Mouse (Mus musculus) heart, adult 18-20 months (tissue): ENCODE measurements around the gene Hoxa5. TPM values are rescaled to one million over a fixed set of nuclear protein-coding genes. Genes with fewer than 3 reads are reported as not detected.

Experiments used
- DNase-seq, 2 experiments: peaks; one replicate each; pipeline ENCODE4 v3.0.0; 2021 to 2022; ENCODE audit warnings: mixed read lengths in 1 of 2
- total RNA-seq, 2 experiments: library from RNA; stranded (reverse); gene quantifications; 2 replicates each; pipeline ENCODE4 v1.2.3; 2021

Gene Hoxa5
- total RNA-seq, 2 experiments from 2014 or later: 0.40 to 0.59 TPM

DNA sequence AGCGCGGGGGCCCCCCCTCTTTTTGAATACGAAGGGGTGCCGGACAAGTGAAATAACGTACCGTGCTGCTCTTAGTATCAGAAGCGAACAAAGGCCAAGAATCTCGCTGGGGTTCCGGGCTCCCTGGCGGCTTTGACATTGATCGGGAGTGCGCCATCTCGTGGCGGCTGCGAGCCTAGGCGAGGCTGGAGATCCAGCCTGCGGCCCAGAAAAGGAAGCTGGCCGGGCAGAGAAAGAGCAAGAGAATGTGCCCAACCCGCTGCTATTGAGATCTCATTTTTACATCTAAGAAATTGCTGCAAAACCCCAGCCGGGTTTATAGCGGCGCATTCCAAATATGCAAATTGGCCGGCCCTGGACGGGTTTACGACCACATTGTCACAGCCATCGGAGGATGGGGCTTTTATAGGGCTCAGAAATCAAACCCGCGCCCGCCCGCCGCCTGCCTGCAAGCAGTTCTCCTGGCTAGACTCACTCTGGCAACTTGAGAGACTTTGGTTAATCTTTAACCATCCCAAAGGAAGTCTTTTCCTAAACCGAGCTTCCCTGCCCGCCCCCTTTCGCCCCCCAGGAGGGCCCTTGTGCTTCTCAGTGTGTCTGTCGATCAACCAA is 36.1 kb upstream of the Hoxa5 start, which contains the start of gene Hoxa10:
Gene Hoxa10, minus strand, starts transcription at position 466 of the 612 bp plus-strand sequence.
- peak; percentile 73 to 79 for DNase-seq

DNA sequence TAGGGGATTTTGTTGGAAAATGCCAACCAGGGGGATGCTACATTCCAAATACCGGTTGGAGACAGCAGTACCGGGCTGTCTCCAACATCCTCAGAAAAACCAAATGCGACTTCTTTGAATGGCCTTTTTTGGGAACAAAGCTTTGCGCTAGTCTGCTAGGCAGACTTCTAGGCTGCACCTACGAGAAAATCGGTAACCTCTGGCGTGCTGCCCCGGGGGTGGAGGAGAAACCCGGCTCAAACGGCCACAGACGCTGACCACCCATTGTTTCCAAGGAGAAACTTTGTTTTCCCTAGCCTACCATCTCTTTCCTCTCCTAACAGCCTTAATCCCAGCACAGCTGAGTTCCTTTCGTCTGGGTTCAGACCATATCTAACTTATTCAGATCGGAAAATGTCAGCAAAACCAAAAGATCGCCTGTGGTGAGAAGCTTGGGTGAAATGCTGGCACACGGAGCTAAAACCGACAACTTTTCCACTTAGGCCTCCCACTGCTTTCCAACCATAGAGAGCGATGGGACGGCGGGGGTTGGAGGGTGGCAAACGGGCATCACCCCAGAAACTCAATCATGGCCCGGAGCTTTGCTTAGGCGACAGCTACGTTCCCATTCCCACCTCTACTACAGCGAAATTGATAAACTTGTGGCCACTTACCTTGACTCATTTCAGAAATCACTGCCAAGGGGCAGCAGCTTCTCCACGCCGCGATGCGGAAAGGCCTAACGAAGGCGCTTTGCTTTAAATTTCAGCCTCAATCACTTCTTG is 35.4 kb upstream of the Hoxa5 start:
- no peak for DNase-seq

DNA sequence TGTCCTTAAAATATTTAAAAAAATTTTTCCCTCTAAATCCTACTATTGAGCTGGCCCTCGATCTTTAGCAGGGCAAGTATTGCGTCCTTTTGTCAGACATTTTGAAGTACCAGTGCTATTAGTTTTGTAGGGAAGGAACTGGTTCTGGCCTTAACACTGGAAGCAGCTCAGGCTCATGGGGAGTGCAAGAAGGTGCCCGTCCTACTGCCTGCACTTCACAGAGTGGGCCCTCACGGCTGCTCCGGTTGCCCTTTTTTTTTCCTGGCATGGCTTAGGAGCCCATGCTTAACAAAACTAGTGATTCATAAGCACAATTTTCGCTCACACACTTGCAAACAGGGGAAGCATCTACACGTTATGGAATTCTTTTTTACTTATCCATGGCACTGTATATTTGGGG is 34.6 kb upstream of the Hoxa5 start:
- no peak for DNase-seq

GRCm38 (mm10) chr6:52238155-52238545 is 33.8 kb upstream of the Hoxa5 start:
- DNase-seq: no peak

- DNase-seq: no peak
Observed at GRCm38 (mm10) chr6:52237346-52238154, 33.2 kb upstream of the Hoxa5 start.

DNA sequence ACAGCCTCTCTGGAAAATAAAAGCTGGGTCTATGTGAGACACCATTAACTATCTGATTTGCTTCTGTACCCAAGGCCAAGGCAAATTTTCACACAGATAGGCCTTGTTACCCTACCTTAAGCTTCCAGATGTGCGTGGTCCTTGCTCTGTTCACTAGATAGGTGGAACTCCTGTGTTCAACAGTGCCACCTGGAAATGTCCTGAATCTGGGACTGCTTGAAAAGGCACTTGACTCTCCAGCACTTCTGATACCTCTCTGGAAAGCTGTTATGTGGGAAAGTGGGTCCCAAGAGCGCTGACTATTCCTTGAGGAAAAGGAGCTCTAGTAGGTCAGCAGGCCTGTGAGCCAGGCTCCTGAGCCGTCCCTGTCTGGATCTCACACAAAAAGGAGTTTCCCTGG is 32.4 kb upstream of the Hoxa5 start:
- no peak for DNase-seq

- DNase-seq: no peak
Observed at GRCm38 (mm10) chr6:52235866-52236265, 31.5 kb upstream of the Hoxa5 start.

GRCm38 (mm10) chr6:52235267-52235666 is 30.9 kb upstream of the Hoxa5 start:
- DNase-seq: no peak

DNA sequence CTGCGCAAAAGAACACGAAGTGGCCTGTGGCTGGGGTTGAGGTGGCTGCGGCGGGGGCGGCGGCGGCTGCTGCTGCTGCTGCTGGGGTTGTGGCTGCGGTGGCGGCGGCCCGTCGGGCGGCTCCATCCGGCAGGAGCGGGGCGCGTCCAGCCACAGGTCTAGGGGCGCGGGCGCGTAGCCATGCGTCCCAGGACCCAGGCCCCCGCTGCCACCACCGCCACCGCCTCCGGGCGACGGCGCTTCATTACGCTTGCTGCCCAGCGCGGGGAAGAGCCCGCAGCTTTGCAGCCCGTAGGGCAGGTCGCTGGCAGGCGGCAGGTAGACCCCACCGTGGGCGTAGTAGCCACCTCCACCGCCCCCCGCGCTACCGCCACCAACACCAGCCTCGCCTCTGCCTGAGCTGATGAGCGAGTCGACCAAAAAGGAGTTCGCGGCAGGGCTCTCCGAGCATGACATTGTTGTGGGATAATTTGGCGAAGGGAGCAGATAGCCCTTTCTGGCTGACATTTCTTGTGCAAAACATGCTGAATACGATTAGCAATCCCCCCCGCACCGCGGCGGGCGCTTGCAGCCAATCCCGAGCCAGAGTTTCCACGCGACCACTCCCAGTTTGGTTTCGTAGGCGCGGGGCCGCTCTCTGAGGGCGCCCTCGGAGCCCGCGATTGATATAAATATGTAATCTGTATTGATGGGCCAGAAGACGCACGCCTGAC is 30.2 kb upstream of the Hoxa5 start:
- no peak for DNase-seq

DNA sequence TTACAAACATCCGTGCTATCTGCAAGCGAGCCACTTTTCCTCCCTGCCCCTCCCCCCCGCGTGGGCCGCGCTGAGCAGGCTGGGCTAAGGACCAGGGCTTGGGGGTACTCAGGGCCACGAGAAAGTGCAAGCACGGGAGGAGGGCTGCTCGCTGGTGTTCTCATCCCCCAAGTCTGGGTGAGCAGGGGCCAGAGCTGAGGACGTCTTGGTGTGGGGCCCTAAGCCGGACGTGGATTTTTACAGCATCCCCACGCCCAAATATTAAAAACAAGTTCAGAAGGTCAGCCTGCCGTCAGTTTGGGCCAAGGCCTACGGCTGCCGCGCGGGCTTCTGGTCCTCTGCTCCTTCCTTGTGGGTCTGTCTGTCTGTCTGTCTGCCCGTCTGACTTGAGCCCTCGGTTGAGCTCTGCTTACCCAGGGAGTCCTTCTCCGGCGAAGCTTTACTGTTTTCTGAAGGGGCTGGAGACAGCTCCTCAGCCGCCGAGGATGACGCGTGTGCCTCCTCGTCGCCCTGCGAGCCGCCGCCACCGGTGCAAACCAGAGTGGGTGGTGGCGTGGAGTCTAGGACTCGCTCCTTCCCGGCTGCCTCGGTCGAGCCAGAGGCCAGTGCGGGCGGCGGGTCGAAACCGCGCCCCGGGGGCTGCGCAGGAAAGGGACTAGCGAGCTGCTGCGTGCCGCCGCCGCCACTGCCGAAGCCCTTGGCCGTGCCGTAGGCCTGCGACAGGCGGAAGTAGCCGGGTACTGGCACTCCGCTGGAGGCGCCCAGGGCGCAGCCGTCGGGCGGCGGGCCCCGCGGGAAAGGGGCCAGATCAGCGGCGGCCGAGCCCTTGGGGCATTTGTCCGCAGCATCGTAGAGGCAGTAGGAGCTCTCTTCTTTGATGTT is 29.4 kb upstream of the Hoxa5 start:
- peak in 1 of 2 experiments; percentile 22 for DNase-seq

DNA sequence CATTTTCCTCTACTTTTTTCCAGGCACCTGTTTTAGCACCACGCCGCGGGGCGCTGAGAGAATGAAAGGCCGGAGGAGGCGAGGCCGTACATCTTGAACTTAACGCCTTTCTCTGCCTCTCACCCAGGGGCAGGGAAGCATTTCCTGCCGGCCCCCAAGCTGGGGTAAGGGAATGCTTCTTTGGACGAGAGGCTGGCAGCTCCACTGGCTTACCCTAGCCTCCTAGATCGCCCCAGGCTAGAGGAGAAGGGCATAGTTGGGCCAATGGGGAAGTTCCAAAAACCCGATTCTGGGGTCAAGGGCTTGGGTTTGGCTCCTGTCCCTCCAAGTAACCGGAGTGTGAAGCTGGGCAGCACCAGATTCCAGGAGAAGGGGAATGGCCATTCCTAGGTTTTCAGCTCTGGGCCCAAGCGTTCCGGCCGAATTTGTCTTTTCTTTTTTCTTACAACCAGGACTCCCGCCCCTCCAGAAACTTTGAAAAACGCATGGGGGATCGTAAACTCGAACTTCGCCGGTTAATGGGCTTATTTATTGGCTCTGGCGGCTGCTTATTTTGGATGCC is 28.7 kb upstream of the Hoxa5 start:
- DNase-seq: peak in 1 of 2 experiments; percentile 21

- peak in 1 of 2 experiments; percentile 48 for DNase-seq
Observed at GRCm38 (mm10) chr6:52232568-52232965, 28.2 kb upstream of the Hoxa5 start.

GRCm38 (mm10) chr6:52231885-52232567 is 27.6 kb upstream of the Hoxa5 start:
- DNase-seq: peak in 1 of 2 experiments; percentile 40

- peak in 1 of 2 experiments; percentile 28 for DNase-seq
Observed at GRCm38 (mm10) chr6:52230516-52231165, 26.3 kb upstream of the Hoxa5 start, which contains the start of gene Hoxa9. Hoxa9 (minus strand) TSS chr6:52231089.

DNA sequence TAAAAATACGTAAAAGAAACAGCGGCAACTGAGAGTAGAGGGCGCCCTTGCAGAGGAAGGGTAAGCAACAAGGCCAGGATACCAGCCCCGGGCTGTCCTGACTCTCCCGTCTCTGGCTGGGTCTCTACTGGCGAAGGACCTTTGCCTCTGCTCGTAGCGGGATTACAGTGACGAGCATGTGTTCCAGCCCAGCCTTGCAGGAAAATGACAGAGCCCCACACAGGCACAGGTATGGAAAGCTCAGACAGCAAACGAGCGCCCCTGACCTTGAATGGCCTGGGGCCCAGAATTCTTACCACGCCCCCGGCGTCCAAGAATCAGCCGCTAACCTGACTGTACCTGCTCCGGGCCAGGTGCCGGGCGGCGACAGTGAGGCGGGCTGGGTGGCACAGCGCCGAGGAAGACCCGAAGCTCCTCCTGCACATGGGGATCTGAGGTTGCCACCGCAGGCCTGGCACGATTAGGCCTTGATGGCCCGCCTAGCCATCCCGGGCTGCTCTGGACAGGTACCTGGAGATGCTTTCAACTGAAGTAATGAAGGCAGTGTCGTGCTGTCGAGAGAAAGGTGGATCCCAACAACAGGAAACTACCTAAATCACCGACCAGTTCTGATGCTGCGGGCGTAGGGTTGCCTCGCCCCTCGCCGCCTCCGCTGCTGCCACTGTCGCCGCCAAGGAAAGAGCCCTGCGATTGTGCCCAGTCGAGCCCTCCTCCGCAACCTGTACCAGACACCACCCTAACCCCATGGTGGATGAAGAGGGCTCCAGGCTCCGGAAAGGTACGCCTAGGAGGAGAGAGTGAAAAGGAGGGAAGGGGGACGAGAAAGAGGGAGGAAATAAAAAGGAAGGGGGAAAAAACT is 25.4 kb upstream of the Hoxa5 start:
- peak in 1 of 2 experiments; percentile 12 for DNase-seq

DNA sequence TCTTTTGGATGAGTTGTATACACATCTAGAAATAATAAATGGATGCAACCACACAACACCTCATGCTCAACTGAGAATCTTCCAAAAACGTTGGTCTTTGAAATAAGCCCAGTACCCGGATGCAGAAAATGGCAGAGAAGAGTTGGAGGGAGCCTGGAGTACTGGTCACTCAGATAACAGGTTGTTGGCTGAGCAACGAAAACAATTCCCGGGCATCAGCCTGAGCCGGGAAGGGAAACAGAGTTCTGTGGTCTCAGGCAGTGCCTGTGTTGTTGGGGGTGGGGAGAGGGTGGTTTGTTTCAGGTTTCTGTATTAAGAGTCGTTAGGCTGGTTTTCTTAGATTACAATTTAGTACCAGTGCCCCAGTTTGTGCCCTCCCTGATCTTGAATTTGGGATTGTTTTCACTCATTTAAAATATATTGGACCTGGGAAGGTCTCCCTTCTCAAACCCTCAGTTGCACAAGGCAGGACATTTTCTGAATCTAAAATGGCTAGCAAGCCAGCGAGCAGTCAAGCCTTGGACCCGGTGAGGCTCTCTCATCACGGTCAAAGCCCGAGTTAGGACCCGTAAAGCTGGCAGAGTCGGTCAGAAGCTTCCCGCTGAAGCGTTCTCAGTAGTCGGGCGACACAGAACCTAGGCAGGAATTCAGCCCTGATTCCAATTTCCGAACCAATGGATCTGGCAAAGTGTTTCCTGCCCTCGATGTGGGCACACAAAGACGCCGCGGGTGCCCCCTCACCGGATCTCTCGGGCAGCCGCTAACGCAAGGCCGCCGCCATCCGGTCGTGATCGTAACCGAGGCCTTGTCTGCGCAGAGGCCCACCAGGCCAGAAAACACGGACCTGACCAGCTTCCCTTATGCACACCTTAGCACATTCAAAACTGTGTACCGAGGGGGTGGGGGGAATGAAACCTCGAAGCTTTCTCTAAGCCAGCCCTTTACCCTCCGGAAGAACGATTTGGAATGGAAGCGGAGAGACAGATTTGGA is 24.4 kb upstream of the Hoxa5 start:
- DNase-seq: peak in 1 of 2 experiments; percentile 31
